Mouse (Mus musculus) monocyte, adult 2 months (primary cell): ENCODE measurements at regions not wholly inside any gene's neighbourhood (a gene's known extent, or its start where the extent isn't known, plus 50 kb on each side); places are given as distances from the start of the nearest gene placed in this dataset.

Experiments
- DNase-seq, 2 experiments: peaks; one replicate each; pipeline ENCODE4 v3.0.0; 2022; ENCODE audit warnings: low spot score in 2 of 2, low read depth in 1 of 2

GRCm38 (mm10) chr14:105503806-105504205 lies 245.4 kb downstream of the Ndfip2 start:
- DNase-seq, result no peak

- DNase-seq, result no peak
Measured at GRCm38 (mm10) chr14:105502633-105502975, 244.2 kb downstream of the Ndfip2 start.

- DNase-seq, result no peak
Measured at GRCm38 (mm10) chr14:105501792-105502632, 243.6 kb downstream of the Ndfip2 start.

GRCm38 (mm10) chr14:105500966-105501741 lies 242.8 kb downstream of the Ndfip2 start:
- DNase-seq, result no peak

GRCm38 (mm10) chr14:105499319-105499895 lies 241.0 kb downstream of the Ndfip2 start:
- DNase-seq, result no peak

GRCm38 (mm10) chr14:105498155-105498906 lies 240.0 kb downstream of the Ndfip2 start:
- no peak for DNase-seq

- DNase-seq, result no peak
Measured at GRCm38 (mm10) chr14:105495161-105495560, 236.8 kb downstream of the Ndfip2 start.

GRCm38 (mm10) chr14:105494415-105494814 lies 236.0 kb downstream of the Ndfip2 start:
- DNase-seq, result no peak

- DNase-seq, result no peak
Measured at GRCm38 (mm10) chr14:105490158-105490557, 231.8 kb downstream of the Ndfip2 start.

- no peak for DNase-seq
Measured at GRCm38 (mm10) chr14:105483352-105484083, 225.1 kb downstream of the Ndfip2 start.

GRCm38 (mm10) chr14:105482644-105483351 lies 224.4 kb downstream of the Ndfip2 start:
- no peak for DNase-seq

GRCm38 (mm10) chr14:105480048-105480447 lies 221.7 kb downstream of the Ndfip2 start:
- no peak for DNase-seq

- DNase-seq, result no peak
Measured at GRCm38 (mm10) chr14:105474991-105475553, 216.7 kb downstream of the Ndfip2 start.

GRCm38 (mm10) chr14:105448919-105449458 lies 190.6 kb downstream of the Ndfip2 start:
- no peak for DNase-seq

GRCm38 (mm10) chr14:105447088-105447487 lies 188.7 kb downstream of the Ndfip2 start:
- no peak for DNase-seq

GRCm38 (mm10) chr14:105435343-105435742 lies 177.0 kb downstream of the Ndfip2 start:
- DNase-seq, result no peak

GRCm38 (mm10) chr14:105433456-105433855 lies 175.1 kb downstream of the Ndfip2 start:
- DNase-seq, result no peak

- no peak for DNase-seq
Measured at GRCm38 (mm10) chr14:105432670-105433069, 174.3 kb downstream of the Ndfip2 start.

GRCm38 (mm10) chr14:105431584-105431983 lies 173.2 kb downstream of the Ndfip2 start:
- DNase-seq, result no peak
